Mouse (Mus musculus) neural tube, embryonic 10.5 days (tissue): ENCODE results near the gene Pdrg1.

Experiments
- DNase-seq: peaks from one replicate; pipeline ENCODE4 v3.0.0-alpha.2; 2017; ENCODE audit warnings: low spot score; ENCODE audit errors: extremely low spot score

The Pdrg1 gene

GRCm38 (mm10) chr2:153031126-153032082 is 16.2 kb upstream of the Pdrg1 start, which contains the start of gene Xkr7:
TSS of gene Xkr7 (plus strand) at chr2:153031852.
- peak; percentile 49 for DNase-seq

- no peak for DNase-seq
These were observed 15.2 kb upstream of the Pdrg1 start for GRCm38 (mm10) chr2:153030422-153030821.

DNA sequence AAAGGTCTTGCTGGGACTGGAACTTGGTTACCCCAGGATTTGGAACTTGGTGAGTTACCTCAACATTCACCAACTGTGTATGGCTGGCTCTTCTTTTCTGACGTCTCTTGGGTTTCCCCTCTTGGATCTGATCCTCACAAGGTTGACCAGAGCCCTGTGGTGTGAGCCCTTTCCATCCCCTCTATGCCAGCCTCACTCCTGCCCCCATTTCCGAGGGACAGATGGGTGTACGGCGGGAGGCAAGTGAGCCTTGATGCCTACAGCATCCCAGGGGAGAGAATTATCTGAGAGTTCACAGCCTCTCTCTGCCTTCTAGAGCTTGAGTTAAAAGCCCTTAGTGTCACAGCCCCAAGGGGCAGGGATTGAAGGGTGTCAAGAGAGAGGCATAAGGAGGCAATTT is 12.3 kb upstream of the Pdrg1 start:
- no peak for DNase-seq

- no peak for DNase-seq
These were observed 10.8 kb upstream of the Pdrg1 start for GRCm38 (mm10) chr2:153026052-153026451.

DNA sequence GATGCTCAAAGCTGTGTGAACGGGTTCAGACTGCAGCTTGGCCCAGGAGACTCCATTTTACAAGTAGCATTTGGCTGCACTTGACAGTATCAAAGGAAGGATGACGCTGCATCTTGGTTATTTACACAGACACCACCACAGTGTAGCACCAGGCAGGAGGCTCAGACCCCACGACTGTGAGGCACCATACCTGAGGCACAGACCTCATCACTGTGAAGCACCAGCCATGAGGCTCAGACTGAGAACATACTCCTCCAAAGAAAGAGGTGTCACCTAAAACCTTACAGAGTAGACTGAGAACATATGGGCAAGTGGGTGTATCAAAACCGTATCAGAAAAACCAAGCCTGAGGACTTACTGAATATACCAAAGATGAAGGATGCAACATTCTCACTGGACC is 7.6 kb upstream of the Pdrg1 start:
- DNase-seq = no peak

GRCm38 (mm10) chr2:153021163-153021562 is 5.9 kb upstream of the Pdrg1 start:
- DNase-seq = no peak

DNA sequence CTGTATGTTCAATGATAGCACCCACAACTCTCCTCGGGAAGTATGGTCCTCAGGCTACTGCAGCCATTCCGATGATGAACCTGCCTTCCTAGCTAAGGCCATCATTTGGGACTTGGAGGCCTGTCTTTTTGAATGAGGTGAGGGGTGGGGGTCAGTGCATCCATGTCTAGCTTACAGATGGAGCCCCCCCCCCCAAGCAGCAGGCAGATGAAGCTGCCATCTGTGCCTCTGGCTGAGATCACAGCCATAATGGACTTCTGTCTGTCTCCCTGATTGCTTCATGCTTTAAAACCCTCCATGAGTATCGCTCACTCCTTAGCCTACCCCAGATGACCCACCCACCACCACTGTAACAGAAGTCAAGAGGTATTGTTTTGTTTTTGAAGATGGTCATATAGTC is 4.1 kb upstream of the Pdrg1 start:
- no peak for DNase-seq

DNA sequence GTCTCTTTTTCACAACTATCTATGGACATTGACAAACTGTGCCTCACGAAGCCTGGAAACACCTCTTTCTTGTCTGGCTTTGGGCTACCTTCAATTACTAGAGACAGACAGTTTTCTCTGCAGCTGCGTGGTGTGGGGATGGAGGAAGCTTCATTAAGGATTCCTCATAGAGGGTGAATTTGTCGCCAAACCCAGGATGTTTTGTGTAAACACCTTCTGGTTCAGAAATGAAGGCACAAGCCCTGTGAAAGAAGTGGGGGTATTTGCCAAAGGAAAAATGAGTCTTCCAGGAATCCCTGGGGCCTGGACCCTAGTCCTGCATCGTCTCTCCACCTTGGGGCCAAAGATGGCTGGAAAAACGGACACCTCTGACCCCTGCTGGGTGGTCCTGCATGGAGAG is 1.6 kb upstream of the Pdrg1 start:
- DNase-seq = no peak

GRCm38 (mm10) chr2:153015804-153016203 is 577 bp upstream of the Pdrg1 start:
- DNase-seq = no peak

GRCm38 (mm10) chr2:153013724-153014515 is 1.3 kb downstream of the Pdrg1 start:
- no peak for DNase-seq

- DNase-seq = no peak
These were observed 5.8 kb downstream of the Pdrg1 start for GRCm38 (mm10) chr2:153009192-153009973.

- DNase-seq = no peak
These were observed 9.2 kb downstream of the Pdrg1 start for GRCm38 (mm10) chr2:153005981-153006380.

GRCm38 (mm10) chr2:153003681-153004338 is 11.4 kb downstream of the Pdrg1 start:
- DNase-seq = no peak

DNA sequence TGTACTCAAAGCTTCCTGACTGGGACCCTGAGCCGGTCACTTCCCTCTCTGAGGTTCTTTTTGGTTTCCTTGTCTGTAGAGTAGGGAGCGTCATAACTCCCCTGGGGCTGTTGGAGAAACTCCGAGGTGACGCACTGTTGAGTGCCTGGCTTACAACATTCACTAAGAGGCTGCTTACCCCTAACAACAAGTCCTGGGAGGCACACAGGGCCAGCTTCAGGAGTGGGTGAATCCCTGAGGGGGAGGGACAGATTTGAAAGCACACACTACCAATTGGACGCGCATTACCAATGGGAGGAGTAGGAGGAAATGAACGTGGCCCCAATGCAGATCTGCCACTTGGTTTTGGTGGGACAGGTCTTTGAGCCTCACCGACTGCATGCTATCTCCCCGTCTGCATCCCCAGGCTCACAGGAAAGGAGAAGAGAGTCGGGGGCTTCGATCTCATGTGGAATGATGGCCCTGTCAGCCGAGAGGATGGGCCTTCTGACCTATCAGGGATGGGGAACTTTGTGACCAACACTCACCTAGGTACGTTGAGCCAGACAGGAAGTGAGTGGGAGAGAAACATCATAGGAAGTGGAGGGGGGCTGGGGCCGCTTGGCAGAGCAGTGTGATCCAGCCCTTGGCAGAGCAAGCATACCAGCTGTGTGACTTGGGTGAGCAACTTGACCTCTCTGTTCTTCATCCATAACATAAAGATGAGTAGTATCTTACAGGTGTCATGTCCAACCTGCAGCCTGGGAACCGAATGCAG is 12.6 kb downstream of the Pdrg1 start:
- DNase-seq = no peak

- no peak for DNase-seq
These were observed 18.2 kb downstream of the Pdrg1 start for GRCm38 (mm10) chr2:152997046-152997445.

DNA sequence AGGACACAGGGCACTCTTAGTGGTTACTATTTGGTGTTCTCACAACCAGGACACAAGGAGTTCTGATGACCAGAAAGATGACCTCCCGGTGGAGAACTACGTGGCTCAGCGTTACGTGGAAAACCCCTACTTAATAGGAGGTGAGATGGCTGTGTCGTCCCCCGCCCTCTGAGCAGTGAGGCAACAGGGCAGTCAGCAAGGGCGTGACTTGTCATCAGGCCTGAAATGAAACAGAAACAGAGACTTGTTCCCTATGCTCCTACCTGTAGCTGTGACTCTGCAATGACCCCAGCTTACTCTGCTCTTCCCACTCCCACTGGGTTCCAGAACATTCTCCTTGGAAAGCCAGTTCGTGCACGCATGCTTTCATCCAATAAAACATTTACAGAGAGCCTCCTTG is 23.7 kb downstream of the Pdrg1 start:
- DNase-seq = no peak

DNA sequence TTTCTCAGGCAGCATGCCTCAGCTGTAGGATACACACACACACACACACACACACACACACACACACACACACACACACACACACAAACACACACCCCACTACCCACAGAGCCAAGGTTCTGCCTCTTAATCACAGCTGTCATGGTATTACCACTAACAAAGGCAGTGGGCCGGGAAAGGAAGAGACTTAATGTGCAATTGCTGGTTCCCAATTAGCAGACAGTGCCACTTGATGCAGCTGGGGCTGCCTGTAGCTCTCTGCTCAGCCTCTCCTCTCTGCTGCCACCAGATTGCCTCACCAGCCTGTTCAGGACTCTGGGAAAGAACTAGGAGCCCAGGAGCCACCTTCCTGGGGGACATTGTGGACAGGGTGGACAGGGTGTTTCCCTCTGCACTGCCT is 29.6 kb downstream of the Pdrg1 start:
- no peak for DNase-seq

DNA sequence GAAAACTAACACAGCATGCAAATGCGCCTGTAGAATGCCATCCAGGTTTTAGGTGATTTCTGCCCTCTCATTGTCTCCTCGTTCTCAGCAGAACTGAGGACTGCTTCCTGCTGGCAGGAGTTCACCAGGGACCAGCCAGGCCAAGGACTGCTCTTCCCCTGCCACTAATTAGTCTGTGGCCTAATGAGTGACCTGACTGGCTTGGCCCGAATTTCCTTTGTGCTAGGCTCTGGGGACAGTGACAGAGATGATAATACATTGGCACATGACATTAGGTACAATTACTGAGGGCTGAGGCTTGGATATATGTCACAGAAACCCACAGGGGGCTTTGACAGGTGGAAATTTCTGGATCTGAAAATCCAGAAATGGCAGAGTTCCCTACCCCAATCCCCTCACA is 38.2 kb downstream of the Pdrg1 start:
- DNase-seq = no peak

GRCm38 (mm10) chr2:152965555-152965954 is 49.7 kb downstream of the Pdrg1 start:
- DNase-seq = no peak

GRCm38 (mm10) chr2:152962091-152962793 is 53.0 kb downstream of the Pdrg1 start, which contains the start of gene Ttll9:
TSS of gene Ttll9 (plus strand) at chr2:152962485.
- peak; percentile 83 for DNase-seq
